Mouse (Mus musculus) heart, adult 18-20 months (tissue): ENCODE results near the gene 2410141K09Rik. TPM values are rescaled to one million over a fixed set of nuclear protein-coding genes. Genes with fewer than 3 reads are reported as not detected.
"Not testable (repeated sequence)": the region's sequence is repeated elsewhere in the genome, so short reads cannot be mapped to it uniquely, and the experiment has no call there.

Experiments used
- DNase-seq, 2 experiments: peaks; one replicate each; pipeline ENCODE4 v3.0.0; 2021 to 2022; ENCODE audit warnings: mixed read lengths in 1 of 2
- long read RNA-seq, 2 experiments: library from polyadenylated mRNA; stranded (forward); transcript quantifications; one replicate each; pipeline ENCODE4 v2.0.0; 2021
- total RNA-seq, 2 experiments: library from RNA; stranded (reverse); gene quantifications; 2 replicates each; pipeline ENCODE4 v1.2.3; 2021

The 2410141K09Rik gene
- not detected for total RNA-seq
- long read RNA-seq, experiment 1: 0 reads
- long read RNA-seq, experiment 2: 0 reads

DNA sequence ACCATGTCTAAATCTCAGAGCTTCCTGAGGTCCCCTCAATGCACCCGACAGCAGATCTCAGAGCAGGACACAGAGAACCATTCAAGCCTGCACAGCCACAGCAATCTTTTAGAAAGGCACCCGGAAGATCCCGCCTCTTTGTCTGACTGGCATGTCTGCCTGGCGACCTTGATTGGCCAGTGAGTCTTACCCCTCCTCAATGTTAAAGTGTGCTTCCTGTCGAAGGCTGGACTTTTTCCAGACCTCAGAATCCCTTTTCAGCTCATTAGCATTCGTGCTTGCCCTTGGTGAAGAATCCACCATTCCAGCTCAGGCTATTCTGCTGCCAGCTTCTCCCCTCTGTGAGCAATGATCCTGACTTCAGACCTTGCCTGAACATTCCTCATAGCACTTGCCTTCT lies at the start of gene 2410141K09Rik:
Gene 2410141K09Rik (minus strand): TSS at position 101 of the 400 bp plus-strand sequence.
- not testable (repeated sequence) for DNase-seq

- DNase-seq: not testable (repeated sequence)
Measured at GRCm38 (mm10) chr13:66426858-66427257, 14.1 kb downstream of the 2410141K09Rik start.

DNA sequence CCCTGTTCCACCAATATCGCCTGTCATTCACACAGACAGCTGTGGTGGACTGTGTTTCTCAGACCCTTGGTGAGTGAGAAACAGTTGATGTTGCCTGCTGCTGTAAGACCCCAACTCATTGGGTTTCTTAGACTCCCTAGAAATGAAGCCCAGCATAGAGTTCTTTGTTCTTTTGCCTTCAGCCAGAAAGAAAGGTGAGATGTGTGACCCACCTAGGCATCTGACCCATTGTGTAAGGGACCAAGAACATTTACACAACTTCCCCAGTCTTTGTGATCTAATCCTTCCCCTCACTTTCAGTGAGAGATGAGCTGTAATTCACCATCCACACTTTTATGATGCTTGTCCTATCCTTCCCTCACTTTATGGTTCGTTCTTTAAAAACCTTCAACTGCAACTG lies 26.0 kb downstream of the 2410141K09Rik start:
- not testable (repeated sequence) for DNase-seq

Other genes starting within 250 kb of the 2410141K09Rik start
- gene Gm10772, start 213.5 kb downstream of the 2410141K09Rik start, total RNA-seq: not detected